Mouse (Mus musculus): Measurements from ENCODE around the gene Slitrk2.

Slitrk2 gene

GRCm38 (mm10) chrX:66648911-66649620 lies at the start of gene Slitrk2:
Slitrk2 (plus strand) TSS chrX:66649318.
- DNase-seq = no peak

- no peak for DNase-seq
These were observed 43.6 kb upstream of the Slitrk2 start for GRCm38 (mm10) chrX:66605490-66605889.

- DNase-seq = no peak
These were observed 3.5 kb downstream of the Slitrk2 start for GRCm38 (mm10) chrX:66652455-66653144.

- DNase-seq = no peak
These were observed 8.2 kb downstream of the Slitrk2 start for GRCm38 (mm10) chrX:66657365-66657764.

GRCm38 (mm10) chrX:66676959-66677358 lies 27.8 kb downstream of the Slitrk2 start:
- DNase-seq = no peak

GRCm38 (mm10) chrX:66678646-66679045 lies 29.5 kb downstream of the Slitrk2 start:
- no peak for DNase-seq
